Mouse (Mus musculus) intestine, postnatal 0 days (tissue): ENCODE measurements around the gene Tcaf2. TPM values are rescaled to one million over a fixed set of nuclear protein-coding genes. Genes with fewer than 3 reads are reported as not detected.

Experiments used
- ATAC-seq: fragments of 200-750 bp; cut with Nextera tagmentation; 2 replicates; pipeline ENCODE4 v1.8.0; 2017; ENCODE audit warnings: mild to moderate bottlenecking, moderate TSS enrichment, moderate library complexity
- H3K27ac ChIP-seq: fragments of 300-500 bp; sonication (generic); 2 replicates; pipeline ENCODE4 v1.5.1; 2014; ENCODE audit warnings: mild to moderate bottlenecking, low read depth, low read length, moderate library complexity
- H3K27me3 ChIP-seq: fragments of 300-500 bp; sonication (generic); replicated peaks from 2 replicates; pipeline ENCODE4 v1.6.1; 2014; ENCODE audit warnings: low read length, mixed read lengths; ENCODE audit not compliant: control insufficient read depth, insufficient read depth
- H3K36me3 ChIP-seq: fragments of 300-500 bp; sonication (generic); 2 replicates; pipeline ENCODE4 v1.6.1; 2014; ENCODE audit warnings: mild to moderate bottlenecking, moderate library complexity; ENCODE audit not compliant: control insufficient read depth, insufficient read depth
- H3K4me1 ChIP-seq: fragments of 300-500 bp; sonication (generic); replicated peaks from 2 replicates; pipeline ENCODE4 v1.6.1; 2014; ENCODE audit warnings: antibody characterized with exemption, low read length, mixed read lengths; ENCODE audit not compliant: control insufficient read depth, insufficient read depth
- H3K4me2 ChIP-seq: fragments of 300-500 bp; sonication (generic); replicated peaks from 2 replicates; pipeline ENCODE4 v1.6.1; 2014; ENCODE audit warnings: low read depth, mild to moderate bottlenecking, moderate library complexity
- H3K4me3 ChIP-seq: fragments of 300-500 bp; sonication (generic); 2 replicates; pipeline ENCODE4 v1.5.1; 2014; ENCODE audit warnings: low read depth, low read length
- H3K9ac ChIP-seq: fragments of 300-500 bp; sonication (generic); 2 replicates; pipeline ENCODE4 v1.6.1; 2014; ENCODE audit warnings: mild to moderate bottlenecking, low read depth, low read length
- H3K9me3 ChIP-seq: fragments of 300-500 bp; sonication (generic); 2 replicates; pipeline ENCODE4 v1.6.1; 2016; ENCODE audit warnings: mixed run types; ENCODE audit not compliant: control insufficient read depth
- CTCF ChIP-seq: sonication (generic); IDR thresholded peaks from 2 replicates; pipeline ENCODE4 v1.5.1; 2016; ENCODE audit warnings: low read depth, mild to moderate bottlenecking, control low read depth, antibody characterized with exemption, moderate library complexity
- WGBS: fragments of 180-500 bp; shearing (Covaris S2); extraction: QIAGEN DNeasy Blood & Tissue Kit; methylation state at CpG from one replicate; pipeline ENCODE4 v1.1.7; 2014; 5-methylcytosine and 5-hydroxymethylcytosine counted together
- polyA plus RNA-seq: library from polyadenylated mRNA; unstranded; fragments of >200 nt; fragmentation: Nextera tagmentation; extraction: Ambion mirVana; gene quantifications from 2 replicates; pipeline ENCODE4 v1.2.1, GENCODE M21; 2015

Tcaf2 gene
- polyA plus RNA-seq, result 2.4 and 3.4 TPM in 2 replicates

DNA sequence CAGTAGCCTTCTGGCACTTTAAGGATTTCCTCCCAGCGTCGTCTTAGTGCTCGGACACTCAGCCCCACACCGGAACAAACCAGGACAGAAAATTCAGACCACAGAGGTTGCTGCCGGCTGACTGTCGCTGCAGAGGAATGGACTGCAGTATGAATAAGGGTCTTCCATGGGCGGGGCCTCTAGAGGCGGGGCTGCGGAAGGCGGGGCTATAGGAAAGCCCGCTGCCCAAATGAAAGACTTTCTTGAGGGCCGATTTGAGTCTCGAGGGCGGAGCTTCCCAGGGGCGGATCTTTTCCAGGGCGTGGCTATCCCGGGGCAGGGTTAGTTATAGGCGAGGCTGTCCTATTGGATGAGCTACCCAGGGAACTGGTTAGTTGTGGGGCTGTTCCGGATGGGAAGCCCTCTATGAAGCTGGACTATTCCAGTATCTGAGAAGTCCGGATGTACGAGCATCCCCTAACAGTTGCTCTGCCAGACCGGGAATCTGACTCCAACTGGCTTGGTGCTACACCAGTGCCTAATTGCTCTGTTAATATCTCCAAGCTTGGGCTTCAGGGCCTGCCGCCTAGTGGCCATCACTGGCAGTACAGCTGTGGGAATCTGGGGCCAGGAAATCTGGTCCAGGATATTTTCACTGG lies at the start of gene Tcaf2:
TSS of gene Tcaf2 (minus strand) at position 343 of the 638 bp plus-strand sequence.
- H3K4me2 ChIP-seq, result peak within 1 kb of the TSS; percentile 79
- under 1% methylated on average over 23 of the region's 23 CpGs for WGBS
- no peaks in the 10 kb centered on the region for H3K27me3 ChIP-seq
- H3K9ac ChIP-seq, result peak within 1 kb of the TSS; percentile 31; the same call in 1 of the 2 replicates
- ATAC-seq, result peak; percentile 99
- H3K4me1 ChIP-seq, result no peaks in the 10 kb centered on the region
- peak within 1 kb of the TSS; percentile 62 for H3K4me3 ChIP-seq
- no peaks in the 10 kb centered on the region for H3K9me3 ChIP-seq
- H3K36me3 ChIP-seq, result no peaks in the 10 kb centered on the region
- H3K27ac ChIP-seq, result no peak within 1 kb of the TSS; the same call in 1 of the 2 replicates
- peak; percentile 94 for TF ChIP-seq CTCF

- Histone ChIP-seq H3K9me3 (no peaks in the 10 kb centered on the region), H3K36me3 (no peaks in the 10 kb centered on the region), H3K9ac (peak overlapping the region; percentile 46), H3K4me2 (peak overlapping the region; percentile 82), H3K4me1 (no peaks in the 10 kb centered on the region), H3K4me3 (peak overlapping the region; percentile 60), H3K27me3 (no peaks in the 10 kb centered on the region), H3K27ac (peak overlapping the region; percentile 65)
- TF ChIP-seq CTCF, result 0 out of 2 replicates have a peak, but pooled peaks have one; percentile 14
- ATAC-seq, result peak; percentile 88
- under 1% methylated on average over 32 of the region's 32 CpGs for WGBS
Measured at GRCm38 (mm10) chr6:42692517-42693190, 47.6 kb upstream of the Tcaf2 start.

DNA sequence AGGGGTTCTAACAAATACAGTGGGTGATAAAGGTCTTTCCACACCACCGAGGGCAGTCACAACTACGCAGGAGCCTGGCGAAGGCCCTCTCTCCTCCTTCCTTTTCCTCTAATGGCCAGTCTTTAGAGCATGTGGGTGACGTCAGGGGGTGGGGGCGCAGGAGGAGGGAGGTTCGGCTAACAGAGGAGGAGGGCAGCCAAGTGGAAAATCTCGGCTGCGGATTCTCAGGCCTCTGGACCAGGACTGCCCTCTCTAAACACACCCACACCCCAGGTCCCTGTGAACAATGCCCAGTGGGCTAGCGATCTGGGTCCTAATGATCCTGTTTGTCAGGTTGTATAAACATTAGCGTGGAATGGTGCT lies 47.1 kb upstream of the Tcaf2 start:
- Histone ChIP-seq H3K4me2 (peak overlapping the region; percentile 82), H3K4me3 (peak overlapping the region; percentile 60), H3K9me3 (no peaks in the 10 kb centered on the region), H3K27ac (peak overlapping the region; percentile 65; the same call in 1 of the 2 replicates), H3K36me3 (no peaks in the 10 kb centered on the region), H3K9ac (peak overlapping the region; percentile 46), H3K4me1 (no peaks in the 10 kb centered on the region), H3K27me3 (no peaks in the 10 kb centered on the region)
- TF ChIP-seq CTCF, result no peak
- peak; percentile 77 for ATAC-seq
- 0% methylated on average over 10 of the region's 10 CpGs for WGBS

- no peaks in the 10 kb centered on the region for H3K4me1 ChIP-seq
- no peak overlapping the region for H3K27ac ChIP-seq
- H3K27me3 ChIP-seq, result no peaks in the 10 kb centered on the region
- H3K36me3 ChIP-seq, result peaks cover 11% of the 10 kb centered on the region
- no peak overlapping the region for H3K9ac ChIP-seq
- TF ChIP-seq CTCF, result no peak
- ATAC-seq, result no peak
- no peaks in the 10 kb centered on the region for H3K9me3 ChIP-seq
- no peak overlapping the region for H3K4me3 ChIP-seq
- no peak overlapping the region for H3K4me2 ChIP-seq
Measured at GRCm38 (mm10) chr6:42689761-42690160, 44.7 kb upstream of the Tcaf2 start.

DNA sequence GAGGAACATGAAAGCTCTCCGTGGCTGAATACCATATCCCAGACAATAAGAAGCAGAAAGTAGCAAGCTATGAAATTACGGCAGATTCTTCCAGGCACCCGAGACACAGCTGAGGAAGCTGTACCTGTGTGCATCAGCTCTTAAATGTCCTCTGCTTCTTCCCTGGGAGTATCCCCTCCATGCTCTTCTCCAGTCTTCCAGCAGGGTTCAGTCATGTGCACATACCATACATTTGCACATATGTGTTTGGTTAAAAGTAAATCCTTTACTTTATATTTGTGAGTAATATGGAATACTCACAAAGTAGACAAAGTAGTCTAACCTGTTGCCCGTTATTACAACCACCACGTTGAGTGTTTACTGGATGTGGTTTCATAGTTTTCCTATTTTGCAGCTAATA lies 42.9 kb upstream of the Tcaf2 start:
- Histone ChIP-seq H3K9ac (no peak overlapping the region), H3K9me3 (no peaks in the 10 kb centered on the region), H3K36me3 (peaks cover 11% of the 10 kb centered on the region), H3K27ac (no peak overlapping the region), H3K4me3 (no peak overlapping the region), H3K4me1 (no peaks in the 10 kb centered on the region), H3K4me2 (no peak overlapping the region), H3K27me3 (no peaks in the 10 kb centered on the region)
- no peak for ATAC-seq
- WGBS, result 84% methylated on average over 5 of the region's 5 CpGs
- TF ChIP-seq CTCF, result peak; percentile 34

DNA sequence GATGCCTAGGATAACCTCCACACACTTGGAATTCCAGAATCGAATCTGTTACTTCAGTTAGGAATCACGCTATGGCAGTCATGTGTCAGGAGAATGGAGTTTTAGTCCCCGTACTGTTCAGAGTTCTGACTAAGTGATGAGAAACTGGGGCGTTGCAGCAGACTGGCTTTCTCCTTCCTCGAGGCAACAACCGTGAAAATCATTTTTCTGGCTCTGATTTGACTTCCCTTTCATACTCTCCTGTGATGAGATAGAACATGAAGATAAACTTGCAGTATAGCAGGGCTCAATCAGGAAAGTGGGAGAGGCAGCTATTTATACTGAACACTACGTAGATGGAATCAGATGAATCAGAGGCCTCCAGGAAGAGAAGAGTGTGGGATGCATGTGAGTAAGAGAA lies 35.0 kb upstream of the Tcaf2 start:
- H3K9ac ChIP-seq, result no peak overlapping the region
- TF ChIP-seq CTCF, result no peak
- WGBS, result 84% methylated on average over 7 of the region's 7 CpGs

More for the DNA sequence above, 35.0 kb upstream of the Tcaf2 start:
- Histone ChIP-seq H3K4me3 (no peak overlapping the region), H3K27ac (no peak overlapping the region), H3K27me3 (no peaks in the 10 kb centered on the region), H3K4me1 (no peaks in the 10 kb centered on the region), H3K9me3 (no peaks in the 10 kb centered on the region), H3K4me2 (no peak overlapping the region), H3K36me3 (peaks cover 34% of the 10 kb centered on the region)
- ATAC-seq, result no peak
